Mouse (Mus musculus): ENCODE data around the gene Txnrd1.

Txnrd1 gene

GRCm38 (mm10) chr10:82818661-82819060 is 15.1 kb upstream of the Txnrd1 start:
- no peak for DNase-seq

- DNase-seq: no peak
These were observed 10.5 kb upstream of the Txnrd1 start for GRCm38 (mm10) chr10:82823108-82823778.

GRCm38 (mm10) chr10:82823779-82824177 is 10.0 kb upstream of the Txnrd1 start:
- no peak for DNase-seq

GRCm38 (mm10) chr10:82824541-82824940 is 9.2 kb upstream of the Txnrd1 start:
- no peak for DNase-seq

GRCm38 (mm10) chr10:82826516-82826915 is 7.2 kb upstream of the Txnrd1 start:
- DNase-seq: no peak

GRCm38 (mm10) chr10:82835898-82836297 is 2.1 kb downstream of the Txnrd1 start:
- DNase-seq: no peak

- no peak for DNase-seq
These were observed 4.6 kb downstream of the Txnrd1 start for GRCm38 (mm10) chr10:82838390-82838789.

GRCm38 (mm10) chr10:82844090-82844489 is 10.3 kb downstream of the Txnrd1 start:
- DNase-seq: no peak

- no peak for DNase-seq
These were observed 11.0 kb downstream of the Txnrd1 start for GRCm38 (mm10) chr10:82844731-82845130.

GRCm38 (mm10) chr10:82847821-82848459 is 14.2 kb downstream of the Txnrd1 start:
- DNase-seq: no peak

- DNase-seq: no peak
These were observed 16.1 kb downstream of the Txnrd1 start for GRCm38 (mm10) chr10:82849686-82850353.

GRCm38 (mm10) chr10:82850354-82850752 is 16.6 kb downstream of the Txnrd1 start:
- no peak for DNase-seq

GRCm38 (mm10) chr10:82851751-82852150 is 18.0 kb downstream of the Txnrd1 start:
- no peak for DNase-seq

GRCm38 (mm10) chr10:82858032-82858680 is 24.4 kb downstream of the Txnrd1 start:
- peak; percentile 28 for DNase-seq

- peak; percentile 93 for DNase-seq
These were observed 25.2 kb downstream of the Txnrd1 start for GRCm38 (mm10) chr10:82858691-82859532.

- peak; percentile 39 for DNase-seq
These were observed 25.8 kb downstream of the Txnrd1 start for GRCm38 (mm10) chr10:82859533-82859915.

GRCm38 (mm10) chr10:82860181-82860928 is 26.6 kb downstream of the Txnrd1 start:
- DNase-seq: peak; percentile 73

- DNase-seq: no peak
These were observed 27.2 kb downstream of the Txnrd1 start for GRCm38 (mm10) chr10:82860929-82861315.

- no peak for DNase-seq
These were observed 29.4 kb downstream of the Txnrd1 start for GRCm38 (mm10) chr10:82863106-82863680.

GRCm38 (mm10) chr10:82863827-82864226 is 30.1 kb downstream of the Txnrd1 start:
- DNase-seq: no peak

GRCm38 (mm10) chr10:82866356-82866755 is 32.6 kb downstream of the Txnrd1 start, which contains the start of gene Eid3:
Eid3 (plus strand) TSS chr10:82866626.
- DNase-seq: no peak
